Comparison of ENCODE assay signal across 20 mouse cellular contexts in the genomic region with DNA sequence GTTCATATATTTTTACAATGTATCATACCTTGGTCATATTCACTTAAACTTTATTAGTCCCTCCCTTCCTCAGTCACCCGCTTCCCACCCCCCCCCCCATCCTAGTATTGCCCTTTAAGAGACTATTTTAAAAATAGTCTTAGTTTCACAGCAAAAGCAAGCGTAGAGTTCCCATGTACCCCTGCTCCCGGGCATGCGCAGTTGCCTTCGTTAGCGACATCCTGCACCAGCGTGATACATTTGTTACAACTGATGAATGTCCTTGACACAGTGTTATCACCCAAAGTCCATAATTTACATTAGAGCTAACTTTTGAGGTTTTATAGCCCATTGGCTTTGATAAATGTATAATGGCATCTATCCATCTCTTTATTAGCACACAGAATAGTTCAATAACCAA.
"Had no signal": no experiment of that assay in that cellular context is flagged by ENCODE, and none has a peak within 500 bp of the region (broad histone marks: within the 10 kb centered on the region; RNA-seq: fewer than 3 reads in every experiment).

No protein-coding gene starts in this region.

- H3K4me3 ChIP-seq: kidney, embryonic 15.5 days; layer of hippocampus, adult 2 months; limb, embryonic 10.5 days; limb, embryonic 13.5 days; liver, embryonic 12.5 days; liver, embryonic 15.5 days; lung, embryonic 15.5 days; megakaryocyte, embryonic 14.5 days; midbrain, embryonic 10.5 days; midbrain, embryonic 13.5 days; myocyte; neural tube, embryonic 13.5 days had no signal

- H3K4me1 ChIP-seq: kidney, embryonic 15.5 days; limb, embryonic 10.5 days; liver, embryonic 12.5 days; liver, embryonic 15.5 days; megakaryocyte, embryonic 14.5 days; midbrain, embryonic 10.5 days; midbrain, embryonic 13.5 days; neural tube, embryonic 13.5 days had no signal

- H3K27ac ChIP-seq: kidney, embryonic 15.5 days; layer of hippocampus, adult 2 months; limb, embryonic 10.5 days; limb, embryonic 13.5 days; liver, embryonic 12.5 days; liver, embryonic 15.5 days; lung, embryonic 15.5 days; midbrain, embryonic 10.5 days; midbrain, embryonic 13.5 days; neural tube, embryonic 13.5 days had no signal

- H3K27me3 ChIP-seq: kidney, embryonic 15.5 days; limb, embryonic 13.5 days; liver, embryonic 12.5 days; liver, embryonic 15.5 days; lung, embryonic 15.5 days; megakaryocyte, embryonic 14.5 days; midbrain, embryonic 13.5 days; neural tube, embryonic 13.5 days had no signal

- DNase-seq: layer of hippocampus, adult 9-11 months; liver; lung, adult 18-20 months; lung, postnatal 10 days; lung, postnatal 36 days; retina, postnatal 1 day; right cerebral cortex, postnatal 25 days; thymus, postnatal 25 days had no signal

- H3K36me3 ChIP-seq: kidney, embryonic 15.5 days; limb, embryonic 10.5 days; limb, embryonic 13.5 days; liver, embryonic 12.5 days; liver, embryonic 15.5 days; lung, embryonic 15.5 days; midbrain, embryonic 10.5 days; midbrain, embryonic 13.5 days; neural tube, embryonic 13.5 days had no signal
